Comparison of ENCODE assay signal across 25 mouse cellular contexts in the genomic region with DNA sequence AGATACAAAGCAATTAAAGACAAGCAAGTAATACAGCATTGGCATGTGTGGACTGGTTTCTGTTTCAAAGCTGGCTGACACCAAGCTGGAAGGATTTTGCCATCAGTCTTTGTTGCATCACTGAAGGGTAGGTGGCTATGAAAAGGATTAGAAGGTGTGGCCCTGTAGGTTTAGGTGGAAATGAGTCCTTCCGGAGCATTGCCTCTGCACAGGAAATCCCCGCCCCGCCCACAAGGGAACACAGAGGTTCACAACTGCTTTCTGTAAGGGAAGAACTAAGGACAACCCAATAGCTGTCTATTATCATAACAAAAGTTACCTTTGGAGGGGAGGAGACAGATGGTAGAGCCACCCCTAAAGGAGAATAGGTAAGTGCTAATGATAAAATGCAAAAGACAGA. TPM values are rescaled to one million over a fixed set of nuclear protein-coding genes. Genes with fewer than 3 reads are reported as not detected.
"Had no signal": no experiment of that assay in that cellular context is flagged by ENCODE, and none has a peak within 500 bp of the region (broad histone marks: within the 10 kb centered on the region; RNA-seq: fewer than 3 reads in every experiment).

No protein-coding gene starts in this region.

RNA-seq across cellular contexts. Expression of a gene that starts 9.6 kb away (rescaled TPM):
- total RNA-seq: gastrocnemius, adult 8-10 months; gastrocnemius, postnatal 14 days; gastrocnemius, postnatal 36 days; granulocyte monocyte progenitor cell, adult 5-6 weeks; heart, adult 18-20 months; heart, adult 8-10 months; heart, postnatal 10 days; heart, postnatal 25 days; heart, postnatal 4 days; liver, adult 2 months had no signal
- polyA plus RNA-seq: heart, embryonic 10.5 days; heart, embryonic 12.5 days; heart, embryonic 14.5 days; heart, embryonic 16.5 days; hindbrain, embryonic 10.5 days; hindbrain, embryonic 12.5 days; intestine, embryonic 14.5 days; kidney, adult 2 months; kidney, embryonic 15.5 days; kidney, postnatal 0 days; limb, embryonic 11.5 days; limb, embryonic 13.5 days; liver, adult 2 months; liver, embryonic 12.5 days; liver, embryonic 14.5 days; liver, embryonic 16.5 days had no signal

RNA-seq across cellular contexts. Expression of a gene that starts 41.1 kb away (rescaled TPM):
- total RNA-seq: granulocyte monocyte progenitor cell, adult 5-6 weeks had no signal
